Mouse (Mus musculus) MEL (cell line): ENCODE results near the gene Fndc3a. TPM values are rescaled to one million over a fixed set of nuclear protein-coding genes. Genes with fewer than 3 reads are reported as not detected.

Source experiments
- DNase-seq: peaks from one replicate; pipeline ENCODE4 v3.0.0; 2011; ENCODE audit warnings: low read depth, low spot score
- H3K27ac ChIP-seq: 2 replicates; pipeline ENCODE4 v1.5.1; 2012; ENCODE audit warnings: low read depth, mild to moderate bottlenecking, control low read depth, low read length, moderate library complexity; ENCODE audit not compliant: control insufficient read depth
- H3K27me3 ChIP-seq, 2 experiments: fragments of 150-350 bp in 1 of 2; sonication (generic) in 1 of 2; 2 replicates each; pipeline ENCODE4 v1.6.1; 2012; ENCODE audit warnings: low read length in 2 of 2, mild to moderate bottlenecking in 2 of 2, improper control_type of control experiment in 1 of 2, moderate library complexity in 1 of 2; ENCODE audit not compliant: insufficient read depth in 2 of 2, control insufficient read depth in 1 of 2
- H3K36me3 ChIP-seq, 2 experiments: 2 replicates each; pipeline ENCODE4 v1.6.1; 2012 to 2014; ENCODE audit warnings: low read length in 2 of 2, improper control_type of control experiment in 1 of 2, inconsistent platforms in 1 of 2, mild to moderate bottlenecking in 1 of 2; ENCODE audit not compliant: insufficient read depth in 2 of 2, control insufficient read depth in 1 of 2
- H3K4me1 ChIP-seq, 2 experiments: fragments of 150-350 bp in 1 of 2; sonication (generic) in 1 of 2; 2 replicates each; pipeline ENCODE4 v1.6.1; 2012; ENCODE audit warnings: low read length in 2 of 2, improper control_type of control experiment in 1 of 2, mild to moderate bottlenecking in 1 of 2; ENCODE audit not compliant: insufficient read depth in 2 of 2, control insufficient read depth in 1 of 2
- H3K4me3 ChIP-seq, 2 experiments: fragments of 150-350 bp in 1 of 2; sonication (generic) in 1 of 2; 2 replicates each; pipeline ENCODE4 v1.5.1; 2012; ENCODE audit warnings: low read depth in 2 of 2, low read length in 2 of 2, mild to moderate bottlenecking in 2 of 2, moderate library complexity in 2 of 2, control low read depth in 1 of 2, improper control_type of control experiment in 1 of 2; ENCODE audit not compliant: control insufficient read depth in 1 of 2, insufficient read depth in 1 of 2
- H3K79me2 ChIP-seq: 2 replicates; pipeline ENCODE4 v1.6.1; 2012; ENCODE audit warnings: mild to moderate bottlenecking, low read length, moderate library complexity; ENCODE audit not compliant: control insufficient read depth, poor library complexity, insufficient read depth
- H3K9ac ChIP-seq: 2 replicates; pipeline ENCODE4 v1.6.1; 2012; ENCODE audit warnings: low read depth, mild to moderate bottlenecking, control low read depth, low read length, moderate library complexity; ENCODE audit not compliant: control insufficient read depth, poor library complexity, severe bottlenecking
- H3K9me3 ChIP-seq: fragments of 150-350 bp; sonication (generic); replicated peaks from 2 replicates; pipeline ENCODE4 v1.6.1; 2012; ENCODE audit warnings: mild to moderate bottlenecking, low read length, improper control_type of control experiment, moderate library complexity; ENCODE audit not compliant: insufficient read depth
- BHLHE40 ChIP-seq: IDR thresholded peaks from 2 replicates; pipeline ENCODE4 v1.6.1; 2012; ENCODE audit warnings: low read depth, mild to moderate bottlenecking, inconsistent platforms, low read length, improper control_type of control experiment, borderline replicate concordance
- CHD1 ChIP-seq: IDR thresholded peaks from 2 replicates; pipeline ENCODE4 v1.6.1; 2012; ENCODE audit warnings: low read depth, mild to moderate bottlenecking, inconsistent platforms, low read length, improper control_type of control experiment
- CTCF ChIP-seq, 3 experiments: IDR thresholded peaks in 2 of 3; conservative IDR thresholded peaks in 1 of 3; 2 replicates each; pipeline ENCODE4 v1.5.1; 2011 to 2012; ENCODE audit warnings: low read length in 3 of 3, low read depth in 2 of 3, mild to moderate bottlenecking in 2 of 3, improper control_type of control experiment in 1 of 3, inconsistent platforms in 1 of 3, mixed read lengths in 1 of 3, moderate library complexity in 1 of 3; ENCODE audit not compliant: control insufficient read depth in 1 of 3, insufficient read depth in 1 of 3, poor library complexity in 1 of 3, severe bottlenecking in 1 of 3
- ELF1 ChIP-seq: IDR thresholded peaks from 2 replicates; pipeline ENCODE4 v1.6.1; 2014; ENCODE audit warnings: low read depth, mild to moderate bottlenecking, inconsistent platforms, low read length, improper control_type of control experiment, moderate library complexity
- EP300 ChIP-seq, 2 experiments: IDR thresholded peaks; 2 replicates each; pipeline ENCODE4 v1.6.1; 2011; ENCODE audit warnings: improper control_type of control experiment in 2 of 2, low read length in 2 of 2, low read depth in 1 of 2, mild to moderate bottlenecking in 1 of 2
- GATA1 ChIP-seq: IDR thresholded peaks from 2 replicates; pipeline ENCODE4 v1.6.1; 2011; ENCODE audit warnings: low read depth, low read length, improper control_type of control experiment
- MAFK ChIP-seq: IDR thresholded peaks from 2 replicates; pipeline ENCODE4 v1.6.1; 2011; ENCODE audit warnings: low read depth, mild to moderate bottlenecking, low read length, improper control_type of control experiment, borderline replicate concordance
- MAX ChIP-seq: IDR thresholded peaks from 2 replicates; pipeline ENCODE4 v1.6.1; 2011; ENCODE audit warnings: low read length, improper control_type of control experiment
- MAZ ChIP-seq: IDR thresholded peaks from 2 replicates; pipeline ENCODE4 v1.6.1; 2012; ENCODE audit warnings: low read depth, mild to moderate bottlenecking, inconsistent platforms, low read length, improper control_type of control experiment
- MXI1 ChIP-seq: IDR thresholded peaks from 2 replicates; pipeline ENCODE4 v1.6.1; 2011; ENCODE audit warnings: mild to moderate bottlenecking, low read depth, low read length, improper control_type of control experiment
- POLR2A ChIP-seq, 2 experiments: IDR thresholded peaks; 2 replicates each; pipeline ENCODE4 v1.6.1; 2011 to 2012; ENCODE audit warnings: low read length in 2 of 2, mild to moderate bottlenecking in 2 of 2, control low read depth in 1 of 2, improper control_type of control experiment in 1 of 2, low read depth in 1 of 2, moderate library complexity in 1 of 2; ENCODE audit not compliant: control insufficient read depth in 1 of 2, insufficient read depth in 1 of 2, poor library complexity in 1 of 2
- POLR2AphosphoS5 ChIP-seq: IDR thresholded peaks from 2 replicates; pipeline ENCODE4 v1.6.1; 2012; ENCODE audit warnings: low read depth, borderline replicate concordance, mild to moderate bottlenecking, inconsistent platforms, low read length, moderate library complexity, mixed read lengths
- RAD21 ChIP-seq: IDR thresholded peaks from 2 replicates; pipeline ENCODE4 v1.6.1; 2011; ENCODE audit warnings: mild to moderate bottlenecking, low read depth, low read length, improper control_type of control experiment
- SMC3 ChIP-seq: IDR thresholded peaks from 2 replicates; pipeline ENCODE4 v1.6.1; 2011; ENCODE audit warnings: low read depth, low read length, improper control_type of control experiment
- TBP ChIP-seq: IDR thresholded peaks from 2 replicates; pipeline ENCODE4 v1.8.0; 2011; ENCODE audit warnings: low read depth, low read length, improper control_type of control experiment
- USF1 ChIP-seq: IDR thresholded peaks from 2 replicates; pipeline ENCODE4 v1.6.1; 2014; ENCODE audit warnings: low read depth, mild to moderate bottlenecking, inconsistent platforms, low read length, improper control_type of control experiment, moderate library complexity
- ZMIZ1 ChIP-seq: IDR thresholded peaks from 2 replicates; pipeline ENCODE4 v1.6.1; 2012; ENCODE audit warnings: low read depth, mild to moderate bottlenecking, inconsistent platforms, low read length, improper control_type of control experiment, moderate library complexity
- ZNF384 ChIP-seq: IDR thresholded peaks from 2 replicates; pipeline ENCODE4 v1.6.1; 2012; ENCODE audit warnings: low read depth, mild to moderate bottlenecking, inconsistent platforms, low read length, improper control_type of control experiment
- polyA plus RNA-seq, 2 experiments: library from polyadenylated mRNA; stranded (reverse) in 1 of 2; unstranded in 1 of 2; fragments of >175 nt in 1 of 2; fragments of >200 nt in 1 of 2; gene quantifications; 2 replicates each; pipeline versions ENCODE4 v1.2.1 to v1.2.4; 2012; ENCODE audit warnings: low replicate concordance in 2 of 2, low read depth in 1 of 2; ENCODE audit not compliant: insufficient read length in 2 of 2, insufficient read depth in 1 of 2, missing spikeins in 1 of 2
- total RNA-seq: library from RNA; depleted of rRNA; stranded (reverse); fragments of 300-350 nt; gene quantifications from 2 replicates; pipeline ENCODE4 v1.2.3, GENCODE M21; 2012

Fndc3a gene
- total and polyA plus RNA-seq, 3 experiments = 4.2 to 9.0 TPM; not detected in 1

- Histone ChIP-seq H3K36me3 (no peaks in the 10 kb centered on the region), H3K4me1 (no peaks in the 10 kb centered on the region), H3K9me3 (no peaks in the 10 kb centered on the region), H3K27ac (no peak overlapping the region), H3K9ac (no peak overlapping the region), H3K79me2 (no peaks in the 10 kb centered on the region), H3K4me3 (no peak overlapping the region), H3K27me3 (no peaks in the 10 kb centered on the region)
- DNase-seq = no peak
- TF ChIP-seq USF1 = no peak
- no peak for TF ChIP-seq MXI1
- no peak for TF ChIP-seq BHLHE40
- TF ChIP-seq ELF1 = no peak
Measured at GRCm38 (mm10) chr14:72750426-72751182, 40.8 kb upstream of the Fndc3a start.

- no peak overlapping the region for H3K9ac ChIP-seq
- H3K4me3 ChIP-seq = no peak overlapping the region
- no peaks in the 10 kb centered on the region for H3K9me3 ChIP-seq
- no peaks in the 10 kb centered on the region for H3K27me3 ChIP-seq
- no peaks in the 10 kb centered on the region for H3K79me2 ChIP-seq
- no peaks in the 10 kb centered on the region for H3K4me1 ChIP-seq
- H3K36me3 ChIP-seq = no peaks in the 10 kb centered on the region
- TF ChIP-seq RAD21 (no peak), TBP (no peak)
- DNase-seq = no peak
- no peak overlapping the region for H3K27ac ChIP-seq
Measured at GRCm38 (mm10) chr14:72748331-72748730, 38.5 kb upstream of the Fndc3a start.

- Histone ChIP-seq H3K27ac (no peak overlapping the region), H3K4me3 (no peak overlapping the region), H3K27me3 (no peaks in the 10 kb centered on the region), H3K36me3 (peaks cover 0 to 3% of the 10 kb centered on the region in 2 experiments; a peak in 2 of 4 replicates), H3K79me2 (no peaks in the 10 kb centered on the region), H3K9ac (no peak overlapping the region), H3K4me1 (no peaks in the 10 kb centered on the region; a peak in 1 of 4 replicates), H3K9me3 (no peaks in the 10 kb centered on the region)
- DNase-seq = no peak
- TF ChIP-seq MAFK (no peak), POLR2AphosphoS5 (no peak), CTCF (IDR thresholded peaks at IDR 0.05 in 2 of 3, conservative IDR thresholded peaks at IDR 0.05 in 1 of 3; ENCODE audit: control insufficient read depth in 1 of 3, insufficient read depth in 1 of 3, low read depth in 2 of 3, low read length in 3 of 3, poor library complexity in 1 of 3, severe bottlenecking in 1 of 3) (no peak), MAX (no peak), RAD21 (no peak), MAZ (no peak), ZMIZ1 (no peak), GATA1 (no peak), SMC3 (no peak), BHLHE40 (no peak), ZNF384 (no peak), POLR2A (IDR thresholded peaks at IDR 0.05; ENCODE audit: control insufficient read depth in 1 of 2, insufficient read depth in 1 of 2, low read depth in 1 of 2, low read length in 2 of 2, poor library complexity in 1 of 2) (no peak), CHD1 (no peak), EP300 (IDR thresholded peaks at IDR 0.05; ENCODE audit: low read depth in 1 of 2, low read length in 2 of 2) (no peak; a peak in 1 of 4 replicates)
Measured at GRCm38 (mm10) chr14:72741667-72742066, 31.9 kb upstream of the Fndc3a start.
